Mouse (Mus musculus) adrenal gland, adult (tissue): ENCODE results near the gene Tmem160.

Source experiments
- DNase-seq, 2 experiments: peaks; one replicate each; pipeline ENCODE4 v3.0.0; 2022 to 2023; ENCODE audit warnings: low spot score in 1 of 2; ENCODE audit not compliant: inconsistent age in 2 of 2

The Tmem160 gene

DNA sequence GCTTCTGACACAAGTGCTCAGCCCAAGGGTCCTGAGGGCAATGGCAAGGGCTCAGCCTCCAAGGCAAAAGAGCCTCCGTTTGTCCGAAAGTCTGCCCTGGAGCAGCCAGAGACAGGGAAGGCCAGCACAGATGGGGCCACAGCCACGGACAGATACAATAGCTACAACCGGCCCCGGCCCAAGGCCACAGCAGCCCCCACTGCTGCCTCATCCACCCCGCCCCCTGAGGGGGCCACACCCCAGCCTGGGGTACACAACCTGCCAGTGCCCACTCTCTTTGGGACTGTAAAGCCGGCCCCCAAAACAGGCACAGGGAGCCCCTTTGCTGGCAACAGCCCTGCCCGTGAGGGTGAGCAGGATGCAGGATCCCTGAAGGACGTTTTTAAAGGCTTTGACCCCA lies 17.5 kb upstream of the Tmem160 start:
- no peak for DNase-seq

DNA sequence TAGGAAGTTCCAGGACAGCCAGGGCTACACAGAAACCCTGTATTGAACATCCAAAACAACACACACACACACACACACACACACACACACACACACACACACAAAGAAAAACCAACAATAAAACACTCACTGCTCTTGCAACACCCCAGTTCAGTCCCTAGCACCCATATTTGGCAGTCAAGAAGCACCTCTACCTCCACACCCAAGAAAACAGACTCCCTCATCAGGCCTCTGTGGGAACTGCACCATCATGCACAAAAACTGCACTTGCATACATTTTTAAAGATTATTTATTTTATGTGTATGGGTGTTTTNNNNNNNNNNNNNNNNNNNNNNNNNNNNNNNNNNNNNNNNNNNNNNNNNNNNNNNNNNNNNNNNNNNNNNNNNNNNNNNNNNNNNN lies 11.3 kb upstream of the Tmem160 start:
- DNase-seq = no peak

DNA sequence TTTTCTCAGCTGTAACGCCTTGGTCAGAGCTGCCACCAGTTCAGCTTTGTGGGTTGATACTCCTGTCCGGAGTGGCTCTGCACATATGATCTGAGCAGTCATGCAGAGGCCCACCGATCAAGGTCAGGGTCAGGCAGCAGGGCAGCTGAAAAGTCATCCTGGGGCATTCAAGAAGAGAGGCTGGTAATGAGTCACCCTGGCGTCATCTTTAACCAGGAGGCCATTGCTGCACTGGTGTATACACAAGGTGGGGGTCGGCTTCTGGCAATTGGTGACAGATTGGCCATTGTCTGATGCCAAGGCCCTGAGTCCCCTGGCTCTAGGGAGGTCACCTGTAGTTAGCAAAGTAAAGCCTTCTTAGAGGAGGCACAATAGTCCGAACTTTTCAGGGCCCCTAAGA lies 923 bp upstream of the Tmem160 start:
- peak; percentile 75 to 86 for DNase-seq

DNA sequence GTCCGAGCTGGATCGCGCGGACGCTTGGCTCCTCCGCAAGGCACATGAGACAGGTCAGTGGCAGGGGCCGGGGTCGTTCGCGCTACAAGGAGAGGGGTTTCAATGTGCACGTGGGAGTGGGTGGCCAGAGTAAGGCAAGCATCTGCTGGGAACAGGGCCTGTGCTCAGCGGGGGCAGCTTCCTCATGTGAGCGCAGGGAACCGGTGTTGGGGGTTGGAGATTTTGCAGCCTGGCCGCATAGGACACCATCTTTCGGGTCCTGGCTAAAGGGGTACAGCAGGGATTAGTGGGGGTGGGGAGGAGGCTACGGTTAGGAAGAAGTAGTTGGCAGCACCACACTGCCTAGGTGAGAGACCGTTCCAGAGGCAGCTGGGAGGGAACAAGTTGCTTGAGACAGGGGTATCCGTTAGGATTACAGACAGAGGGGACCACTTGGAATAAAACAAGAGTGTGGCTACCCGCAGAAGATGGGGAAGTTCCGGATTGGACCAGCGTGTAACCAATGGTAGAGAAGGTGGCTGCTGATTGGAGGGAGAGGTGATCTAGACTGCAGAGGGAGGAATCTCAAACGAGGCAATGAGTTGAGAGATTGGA lies 636 bp downstream of the Tmem160 start:
- peak; percentile 50 to 84 for DNase-seq

DNA sequence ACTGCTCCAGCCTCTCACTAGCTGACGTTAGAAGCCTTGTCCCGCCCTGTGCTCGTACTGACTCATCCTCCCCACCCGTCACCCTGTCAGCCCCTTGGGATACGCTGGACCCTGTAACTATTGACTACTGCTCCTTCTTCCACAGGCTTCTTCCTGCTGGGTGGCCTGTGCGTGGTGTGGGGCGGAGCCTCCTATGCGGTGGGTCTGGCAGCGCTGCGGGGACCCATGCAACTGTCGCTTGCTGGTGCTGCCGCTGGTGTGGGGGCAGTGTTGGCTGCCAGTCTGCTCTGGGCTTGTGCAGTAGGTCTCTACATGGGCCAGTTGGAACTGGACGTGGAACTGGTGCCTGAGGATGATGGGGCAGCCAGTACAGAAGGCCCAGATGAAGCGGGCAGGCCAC lies 2.4 kb downstream of the Tmem160 start:
- no peak for DNase-seq

DNA sequence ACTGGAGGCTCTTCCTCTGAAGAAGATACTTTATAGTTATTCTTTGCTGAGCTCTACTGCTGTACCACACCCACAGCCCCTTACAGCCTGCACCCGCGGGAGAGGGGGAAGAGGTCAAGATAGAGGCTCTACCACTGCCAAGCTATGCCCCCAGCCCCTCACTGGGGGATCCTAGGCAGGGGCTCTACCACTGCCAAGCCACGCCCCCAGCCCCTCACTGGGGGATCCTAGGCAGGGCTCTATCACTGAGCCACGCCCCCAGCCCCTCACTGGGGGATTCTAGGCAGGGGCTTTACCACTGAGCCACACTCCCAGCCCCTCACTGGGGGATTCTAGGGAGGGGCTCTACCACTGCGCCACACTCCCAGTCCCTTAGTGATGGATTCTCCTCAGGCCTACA lies 3.7 kb downstream of the Tmem160 start:
- no peak for DNase-seq

DNA sequence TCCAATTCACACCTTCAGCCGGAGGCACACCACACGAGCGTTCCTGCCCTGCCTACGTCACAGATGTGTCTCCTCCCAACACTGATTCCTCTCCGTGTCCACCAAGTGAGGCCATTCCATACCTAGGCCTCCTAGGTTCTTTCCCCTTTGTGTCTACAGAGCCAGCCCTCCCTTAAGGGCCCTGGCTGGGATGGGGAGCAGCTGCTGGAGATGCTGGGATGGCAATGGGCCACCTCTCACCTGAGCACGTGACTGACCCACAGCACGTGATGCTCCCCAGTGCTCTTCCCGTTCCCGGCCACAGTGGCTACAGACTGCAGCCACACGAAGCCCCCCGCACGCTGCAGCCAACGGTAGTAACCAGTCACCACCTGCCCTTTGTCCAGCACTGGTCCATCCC lies 8.0 kb downstream of the Tmem160 start:
- no peak for DNase-seq

DNA sequence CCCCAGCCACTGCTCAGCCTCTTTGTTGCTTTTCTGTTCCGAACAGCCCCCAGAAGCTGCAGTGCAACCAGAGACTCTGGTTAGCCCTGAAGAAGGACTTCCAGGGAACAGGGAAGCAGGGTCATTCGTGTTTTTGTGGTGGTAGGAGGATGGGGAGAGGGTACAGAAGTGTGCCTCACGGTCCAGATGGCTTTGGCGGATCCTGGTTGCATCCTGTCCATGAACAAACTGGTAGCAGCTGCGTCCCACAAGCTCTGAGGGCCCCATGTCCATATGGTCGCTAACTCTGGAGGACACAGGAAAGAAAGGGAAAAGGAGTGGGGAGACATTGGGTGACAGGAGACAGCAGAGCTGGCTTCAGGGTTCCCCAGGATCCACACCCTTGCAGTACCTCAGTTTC lies 8.6 kb downstream of the Tmem160 start:
- DNase-seq = no peak

DNA sequence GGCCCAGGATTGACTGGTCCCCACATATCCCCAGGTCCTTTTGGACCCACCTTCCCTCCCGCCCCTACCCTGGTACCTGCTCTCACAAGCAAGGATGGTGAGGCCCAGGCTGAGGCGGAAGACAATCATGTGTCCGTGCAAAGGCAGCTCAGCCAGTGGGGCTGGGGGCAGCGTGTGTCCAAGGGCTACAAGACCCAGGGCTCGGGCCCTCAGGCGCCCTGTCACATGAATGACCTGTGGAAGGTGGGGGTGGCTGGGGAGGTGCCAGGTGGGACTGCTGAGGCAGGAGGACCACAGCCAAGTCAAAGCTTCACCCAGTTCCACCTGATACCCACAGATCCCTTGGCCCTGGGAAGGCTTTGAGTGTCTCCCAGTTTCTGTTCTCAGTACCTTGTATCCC lies 9.1 kb downstream of the Tmem160 start:
- no peak for DNase-seq

DNA sequence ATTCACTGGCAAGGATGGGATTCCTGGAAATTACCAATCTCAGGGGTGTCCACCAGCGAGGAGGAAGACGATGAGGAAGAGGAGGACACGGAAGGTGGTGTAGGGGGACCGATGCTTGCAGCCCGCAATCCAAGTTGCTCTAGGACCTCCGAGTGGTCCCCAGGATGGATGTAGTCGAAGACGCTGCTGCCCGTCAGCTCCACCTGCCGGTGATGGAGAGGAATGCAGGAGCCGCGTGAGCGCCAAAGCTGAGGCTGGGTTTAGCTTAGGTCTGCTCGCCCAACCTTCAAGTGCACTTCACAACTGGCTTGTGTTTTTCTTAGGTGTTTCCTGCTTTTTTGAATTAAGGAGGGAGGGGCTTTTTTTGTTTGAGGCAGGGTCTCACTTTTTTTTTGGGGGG lies 10.6 kb downstream of the Tmem160 start:
- peak; percentile 74 to 91 for DNase-seq

DNA sequence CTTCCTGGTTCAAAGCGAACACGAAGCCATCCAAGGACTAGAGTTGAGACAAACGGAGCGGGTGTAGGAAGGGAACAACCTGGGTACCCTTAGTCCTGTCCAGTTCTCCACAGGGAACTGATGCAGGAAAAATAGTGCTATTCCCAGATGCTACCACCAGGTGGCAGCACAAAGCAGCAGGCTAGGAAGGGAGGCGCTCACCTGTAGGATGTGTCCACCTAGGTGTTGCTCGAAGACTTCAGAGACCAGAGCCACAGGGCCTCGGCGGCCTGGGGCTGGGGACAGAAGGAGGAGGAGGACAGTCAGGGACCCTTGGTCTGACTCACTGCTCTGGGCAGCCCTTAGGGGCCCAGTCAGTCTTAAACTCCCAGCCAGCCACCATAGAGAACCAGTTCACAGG lies 12.6 kb downstream of the Tmem160 start:
- DNase-seq = peak; percentile 61 to 87

DNA sequence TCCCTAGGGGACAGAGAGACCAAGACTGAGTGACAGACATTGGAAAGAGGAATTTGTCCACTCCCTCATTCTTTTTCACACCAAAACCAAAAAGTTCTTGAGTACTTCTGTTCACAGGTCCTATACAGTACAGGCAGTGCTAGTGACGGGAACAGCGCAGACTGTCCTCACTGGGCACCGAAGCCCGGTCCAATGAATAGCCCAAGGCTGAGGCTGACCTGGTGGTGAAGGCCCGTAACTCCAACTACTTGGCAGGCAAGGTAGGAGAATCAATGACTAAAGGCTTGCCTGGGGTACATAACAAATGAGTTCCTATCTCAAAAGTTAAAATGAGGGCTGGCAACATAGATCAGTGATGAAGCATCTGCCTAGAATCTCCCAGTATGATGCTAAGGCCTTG lies 13.0 kb downstream of the Tmem160 start:
- DNase-seq = no peak

DNA sequence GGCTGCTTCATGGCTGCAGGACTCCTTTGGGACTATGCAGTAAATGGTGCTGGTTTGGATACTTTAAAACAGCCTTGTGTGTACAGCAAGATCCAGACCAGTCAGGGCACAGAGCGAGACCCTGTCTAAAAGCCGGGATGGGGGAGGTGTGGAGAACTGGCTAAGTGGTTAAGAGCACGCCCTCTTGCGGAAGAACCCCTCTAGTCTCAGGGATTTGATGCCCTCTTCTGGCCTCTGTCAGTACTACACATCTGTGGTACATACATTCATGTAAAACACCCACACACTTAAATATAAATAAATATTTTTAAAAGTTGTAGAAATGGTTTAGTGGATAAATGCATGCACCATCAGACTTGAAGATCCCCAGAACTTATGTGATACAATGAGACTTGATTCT lies 14.0 kb downstream of the Tmem160 start:
- no peak for DNase-seq

DNA sequence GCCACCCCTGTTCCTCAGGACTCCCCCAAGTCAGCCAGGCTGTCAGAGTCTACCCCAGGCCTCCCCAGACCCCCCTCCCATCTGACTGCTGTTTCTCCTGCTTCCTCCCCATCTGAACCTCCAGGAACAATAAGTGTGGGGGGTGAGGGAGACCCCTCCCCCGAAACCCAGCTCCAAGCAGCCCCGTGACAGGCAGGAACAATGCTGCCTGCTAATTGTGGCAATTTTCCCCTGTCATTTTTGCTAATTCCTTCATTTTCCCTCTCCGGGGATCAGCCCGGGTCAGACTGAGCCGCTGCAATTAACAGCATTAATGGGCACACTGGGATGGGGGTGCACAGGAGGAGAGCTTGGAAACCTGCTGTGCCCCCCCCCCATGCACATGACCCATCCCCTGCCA lies 15.5 kb downstream of the Tmem160 start:
- DNase-seq = no peak

DNA sequence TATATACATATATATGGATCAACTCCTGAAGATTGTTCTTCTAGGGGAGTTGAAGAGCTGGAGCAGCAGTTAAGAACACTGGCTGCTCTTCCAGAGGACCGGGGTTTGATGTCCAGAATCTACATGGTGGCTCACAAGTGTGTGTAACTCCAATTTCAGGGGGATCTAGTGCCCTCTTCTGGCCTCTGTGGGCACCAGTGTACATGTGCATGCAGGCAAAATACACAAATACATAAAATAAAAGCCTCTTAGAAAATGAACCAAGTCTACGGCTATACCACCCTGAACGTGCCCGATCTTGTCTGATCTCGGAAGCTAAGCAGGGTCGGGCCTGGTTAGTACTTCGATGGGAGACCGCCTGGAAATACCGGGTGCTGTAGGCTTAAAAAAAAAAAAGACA lies 19.0 kb downstream of the Tmem160 start:
- DNase-seq = peak in 1 of 2 experiments; percentile 51

DNA sequence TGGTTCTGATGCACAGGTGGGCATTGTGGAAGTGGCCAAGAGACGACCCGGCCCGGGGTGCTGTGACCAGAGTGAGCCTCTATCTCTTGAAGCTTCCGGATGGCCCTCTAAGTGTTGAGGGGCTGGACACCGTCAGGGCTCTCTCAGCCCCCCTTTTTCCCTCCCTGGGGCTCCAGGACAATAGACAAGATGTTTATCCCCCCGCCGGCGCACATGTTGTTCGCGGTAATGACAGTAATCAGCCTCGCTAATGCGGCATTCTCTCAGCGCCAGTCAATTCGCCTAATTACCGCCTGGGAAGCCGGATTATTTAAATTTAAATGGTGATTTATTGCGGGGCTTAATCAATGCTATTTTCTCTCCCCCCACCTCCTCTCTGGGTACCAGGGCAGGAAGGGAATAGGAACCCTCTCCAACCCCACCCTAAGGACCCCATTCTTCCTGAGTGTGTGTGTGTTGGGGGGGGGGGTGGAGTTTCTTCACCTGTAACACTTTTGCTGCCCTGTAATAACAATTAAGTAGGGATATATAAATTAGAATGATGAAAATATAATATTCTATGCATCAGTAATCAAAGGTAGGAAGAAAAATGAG lies 19.6 kb downstream of the Tmem160 start:
- DNase-seq = no peak

DNA sequence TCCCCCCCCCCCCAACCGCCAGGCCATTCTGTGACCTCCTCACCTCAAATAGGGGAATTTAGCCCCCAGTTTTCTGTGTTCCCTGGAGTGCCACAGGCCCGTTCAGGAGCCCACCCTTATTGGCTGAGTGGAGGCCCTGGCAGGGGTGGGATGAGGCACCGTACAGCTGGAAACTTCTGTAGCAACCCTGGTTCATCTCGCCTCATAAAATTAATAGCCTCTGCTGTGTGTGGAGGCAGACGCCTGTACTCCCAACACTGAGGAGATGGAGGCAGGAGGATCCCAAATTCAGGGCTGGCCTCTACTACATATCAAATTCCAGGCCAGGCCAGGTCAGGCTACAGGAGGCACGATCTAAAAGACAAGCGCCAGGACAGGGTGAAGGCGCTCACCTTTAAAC lies 21.3 kb downstream of the Tmem160 start:
- DNase-seq = no peak

DNA sequence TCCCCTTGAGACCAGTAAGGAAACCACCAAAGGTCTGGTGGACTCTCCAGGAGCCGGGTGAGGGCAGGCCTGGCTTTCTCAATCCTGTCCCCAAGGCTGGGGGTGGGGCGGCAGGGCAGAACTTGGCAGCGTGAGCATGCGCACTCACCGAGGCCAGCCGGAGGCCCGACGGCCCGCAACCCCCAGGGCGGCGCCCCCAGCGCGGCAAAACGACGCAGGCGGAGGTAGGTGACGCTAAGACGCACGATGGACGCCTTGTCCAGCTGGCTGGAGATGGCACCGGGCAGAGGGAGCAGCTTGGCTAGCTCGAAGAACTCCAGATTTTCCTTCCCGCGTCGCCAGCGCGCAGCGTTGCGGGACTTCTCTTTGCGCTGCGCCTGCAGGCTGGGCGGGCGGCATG lies 21.9 kb downstream of the Tmem160 start:
- peak in 1 of 2 experiments; percentile 58 for DNase-seq

DNA sequence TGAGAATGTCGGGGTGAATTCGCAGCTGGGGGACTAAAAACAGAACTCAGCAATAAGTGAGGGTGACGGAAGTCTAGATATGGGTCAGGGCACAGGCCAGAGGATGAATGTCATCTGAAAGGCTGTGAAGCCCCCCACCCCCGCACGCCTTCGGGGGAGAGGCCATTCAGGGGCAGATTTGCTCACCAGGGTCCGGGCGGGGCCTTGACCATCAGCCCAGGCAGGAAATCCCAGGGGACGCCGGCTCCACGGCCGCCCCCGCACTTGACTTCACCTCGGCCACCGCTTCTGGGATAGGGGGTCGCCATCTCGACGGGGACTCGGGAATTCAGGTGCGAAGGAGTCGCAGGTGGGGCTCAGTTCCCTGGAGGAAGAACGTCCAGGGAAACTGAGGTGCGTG lies 22.7 kb downstream of the Tmem160 start:
- DNase-seq = no peak

DNA sequence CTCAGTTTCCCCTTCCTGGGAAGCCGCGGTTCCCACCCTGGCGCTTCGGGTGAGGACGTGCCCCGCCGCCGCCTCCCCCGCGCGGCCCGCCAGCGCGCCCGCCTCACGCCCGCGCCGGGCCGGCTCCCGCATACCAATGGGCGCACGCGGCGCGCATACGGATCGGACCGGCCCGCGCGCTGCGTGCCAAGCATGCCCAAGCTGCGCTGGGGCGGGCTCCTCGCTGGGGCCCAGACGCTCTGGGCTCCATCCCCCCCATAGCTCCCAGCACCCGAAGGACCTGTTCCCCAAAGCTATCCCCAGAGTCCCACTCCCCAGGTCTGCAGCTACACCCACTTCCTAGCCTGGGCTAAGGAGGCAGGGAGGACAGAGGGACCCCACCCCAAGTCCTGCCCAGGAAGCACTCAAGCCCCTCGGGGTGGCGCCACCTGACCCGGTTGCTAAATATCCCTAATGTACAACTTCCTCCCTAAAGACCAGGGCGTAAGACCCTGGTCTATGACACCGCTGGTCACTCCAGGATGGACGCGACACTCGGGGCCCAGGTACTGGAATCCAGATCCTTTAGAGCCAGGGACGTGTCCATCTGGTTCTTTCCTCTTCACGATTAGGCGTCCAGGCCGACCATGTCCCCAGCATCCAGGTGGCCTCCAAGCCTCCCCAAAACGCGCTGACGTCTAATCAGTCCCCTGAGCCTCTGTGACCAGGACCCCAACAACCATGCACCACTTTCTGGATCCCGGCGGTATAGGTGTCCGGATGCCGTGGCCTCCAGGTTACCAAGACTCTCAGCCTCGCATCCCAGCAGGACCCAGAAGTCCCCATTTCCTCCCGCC lies 23.4 kb downstream of the Tmem160 start:
- peak in 1 of 2 experiments; percentile 28 for DNase-seq

DNA sequence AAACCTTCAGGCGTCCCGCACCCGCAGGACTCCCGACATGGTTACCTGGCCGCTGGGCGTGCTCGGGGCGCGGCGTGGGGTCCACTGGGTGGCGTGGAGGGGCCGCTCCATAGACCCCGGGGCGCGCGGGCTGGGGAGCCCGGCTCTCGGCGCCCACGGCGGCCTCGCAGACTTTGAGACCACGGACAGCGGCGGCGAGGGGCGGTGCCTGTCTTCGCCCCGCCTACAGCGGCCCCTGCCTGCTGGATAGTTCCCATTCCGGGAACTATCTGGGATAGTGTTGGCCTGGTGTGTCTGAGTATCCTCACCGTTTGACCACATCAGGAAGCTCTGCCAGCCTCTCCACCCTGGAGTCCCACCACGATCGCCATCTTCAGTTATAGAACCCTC lies 24.0 kb downstream of the Tmem160 start:
- DNase-seq = peak in 1 of 2 experiments; percentile 40

DNA sequence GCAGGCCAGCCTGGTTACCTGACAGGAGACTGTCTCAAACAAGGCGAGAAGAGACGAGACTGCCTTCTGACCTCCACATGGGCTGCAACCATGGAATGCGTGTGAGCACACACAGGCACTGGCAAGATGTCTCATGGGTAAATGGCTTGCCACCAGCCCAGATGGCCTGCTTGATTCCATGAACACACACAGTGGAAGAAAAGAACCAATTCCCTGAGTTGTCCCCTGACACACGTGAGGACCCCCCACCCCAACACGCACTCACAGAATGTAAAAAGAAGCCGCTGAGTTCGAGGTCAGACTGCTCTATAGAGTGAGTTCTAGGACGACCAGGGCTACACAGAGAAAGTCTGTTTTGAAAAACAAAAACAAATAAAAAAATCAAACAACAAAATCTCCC lies 25.0 kb downstream of the Tmem160 start, which contains the start of gene Npas1:
TSS of gene Npas1 (minus strand) at position 101 of the 400 bp plus-strand sequence.
- DNase-seq = no peak
